Mouse (Mus musculus): ENCODE data around the gene Usb1.

- no peak for TF ChIP-seq ZC3H11A (IDR thresholded peaks at IDR 0.05; ENCODE audit: borderline replicate concordance, low read depth, low read length)
- no peak for TF ChIP-seq HCFC1 (IDR thresholded peaks at IDR 0.05; ENCODE audit: borderline replicate concordance, insufficient read depth, low read length)
These were observed 16.7 kb upstream of the Usb1 start for GRCm38 (mm10) chr8:95315350-95315749.

All from ES-E14 (cell line).